Mouse (Mus musculus) heart, adult 2 months (tissue): ENCODE results near the gene Stard7.

ENCODE experiments used
- CTCF ChIP-seq: fragments of 200-600 bp; IDR thresholded peaks from 2 replicates; pipeline ENCODE4 v1.8.1; 2022; ENCODE audit warnings: antibody characterized with exemption, mild to moderate bottlenecking, moderate library complexity
- POLR2A ChIP-seq: fragments of 200-500 bp; IDR thresholded peaks from 2 replicates; pipeline ENCODE4 v1.6.1; 2011; ENCODE audit warnings: mild to moderate bottlenecking, low read depth, low read length, control low read depth; ENCODE audit not compliant: insufficient read depth

GRCm38 (mm10) chr2:127301883-127302282 lies 31.9 kb downstream of the Stard7 start:
- TF ChIP-seq CTCF (no peak), POLR2A (no peak)
